Mouse (Mus musculus) testis, postnatal 14 days (tissue): ENCODE measurements around the gene Mrps5.

ENCODE experiments used
- DNase-seq: peaks from one replicate; pipeline ENCODE4 v3.0.0; 2021; ENCODE audit warnings: low spot score

The Mrps5 gene

GRCm38 (mm10) chr2:127619311-127619710 is 32.3 kb downstream of the Mrps5 start:
- DNase-seq, result no peak

- no peak for DNase-seq
Measured at GRCm38 (mm10) chr2:127622065-127622464, 35.0 kb downstream of the Mrps5 start.

GRCm38 (mm10) chr2:127624786-127625185 is 37.8 kb downstream of the Mrps5 start:
- no peak for DNase-seq

GRCm38 (mm10) chr2:127625659-127626058 is 38.6 kb downstream of the Mrps5 start:
- DNase-seq, result no peak

- no peak for DNase-seq
Measured at GRCm38 (mm10) chr2:127627354-127627753, 40.3 kb downstream of the Mrps5 start.

GRCm38 (mm10) chr2:127627990-127628570 is 41.1 kb downstream of the Mrps5 start:
- DNase-seq, result peak; percentile 19

GRCm38 (mm10) chr2:127632601-127633000 is 45.6 kb downstream of the Mrps5 start:
- DNase-seq, result no peak

GRCm38 (mm10) chr2:127635581-127635980 is 48.6 kb downstream of the Mrps5 start:
- no peak for DNase-seq

- DNase-seq, result no peak
Measured at GRCm38 (mm10) chr2:127638973-127639372, 52.0 kb downstream of the Mrps5 start.

- DNase-seq, result no peak
Measured at GRCm38 (mm10) chr2:127643728-127644704, 57.0 kb downstream of the Mrps5 start.

GRCm38 (mm10) chr2:127646875-127647274 is 59.9 kb downstream of the Mrps5 start:
- no peak for DNase-seq

- no peak for DNase-seq
Measured at GRCm38 (mm10) chr2:127648145-127648544, 61.1 kb downstream of the Mrps5 start.

GRCm38 (mm10) chr2:127649921-127650320 is 62.9 kb downstream of the Mrps5 start:
- no peak for DNase-seq

GRCm38 (mm10) chr2:127651601-127652000 is 64.6 kb downstream of the Mrps5 start:
- no peak for DNase-seq

GRCm38 (mm10) chr2:127652335-127652734 is 65.3 kb downstream of the Mrps5 start:
- no peak for DNase-seq

- DNase-seq, result no peak
Measured at GRCm38 (mm10) chr2:127652805-127653204, 65.8 kb downstream of the Mrps5 start.

- no peak for DNase-seq
Measured at GRCm38 (mm10) chr2:127654786-127655185, 67.8 kb downstream of the Mrps5 start.

- no peak for DNase-seq
Measured at GRCm38 (mm10) chr2:127655419-127655818, 68.4 kb downstream of the Mrps5 start.

GRCm38 (mm10) chr2:127656086-127656720 is 69.2 kb downstream of the Mrps5 start, which contains the start of gene Mal:
Mal (minus strand) TSS chr2:127656695.
- DNase-seq, result no peak
